Mouse (Mus musculus) stomach, embryonic 14.5 days (tissue): Measurements from ENCODE around the gene Sox5. TPM values are rescaled to one million over a fixed set of nuclear protein-coding genes. Genes with fewer than 3 reads are reported as not detected.

ENCODE experiments used
- ATAC-seq: fragments of 200-750 bp; cut with Nextera tagmentation; 2 replicates; pipeline ENCODE4 v1.8.0; 2017; ENCODE audit warnings: low read depth, moderate TSS enrichment; ENCODE audit not compliant: insufficient number of reproducible peaks, insufficient read depth, low FRiP score
- H3K27ac ChIP-seq: fragments of 300-500 bp; sonication (generic); 2 replicates; pipeline ENCODE4 v1.5.1; 2014; ENCODE audit warnings: mild to moderate bottlenecking, low read length, moderate library complexity, mixed read lengths
- H3K27me3 ChIP-seq: fragments of 300-500 bp; sonication (generic); 2 replicates; pipeline ENCODE4 v1.6.1; 2014; ENCODE audit warnings: low read length, control low read depth, mixed read lengths; ENCODE audit not compliant: control insufficient read depth, insufficient read depth
- H3K36me3 ChIP-seq: fragments of 300-500 bp; sonication (generic); 2 replicates; pipeline ENCODE4 v1.6.1; 2014; ENCODE audit warnings: mild to moderate bottlenecking, control low read depth, low read length, moderate library complexity, mixed read lengths; ENCODE audit not compliant: control insufficient read depth, insufficient read depth
- H3K4me1 ChIP-seq: fragments of 300-500 bp; sonication (generic); 2 replicates; pipeline ENCODE4 v1.6.1; 2014; ENCODE audit warnings: low read length, control low read depth, mixed read lengths; ENCODE audit not compliant: control insufficient read depth, insufficient read depth
- H3K4me2 ChIP-seq: fragments of 300-500 bp; sonication (generic); replicated peaks from 2 replicates; pipeline ENCODE4 v1.6.1; 2014; ENCODE audit warnings: low read depth, low read length, control low read depth
- H3K4me3 ChIP-seq: fragments of 300-500 bp; sonication (generic); 2 replicates; pipeline ENCODE4 v1.5.1; 2014; ENCODE audit warnings: low read depth, low read length, control low read depth
- H3K9ac ChIP-seq: fragments of 300-500 bp; sonication (generic); replicated peaks from 2 replicates; pipeline ENCODE4 v1.6.1; 2014; ENCODE audit warnings: low read depth, mild to moderate bottlenecking, control low read depth, low read length, moderate library complexity, mixed read lengths
- H3K9me3 ChIP-seq: fragments of 300-500 bp; sonication (generic); 2 replicates; pipeline ENCODE4 v1.6.1; 2016; ENCODE audit warnings: low read depth, low read length, control low read depth; ENCODE audit not compliant: control insufficient read depth
- WGBS: fragments of 180-500 bp; shearing (Covaris S2); extraction: QIAGEN DNeasy Blood & Tissue Kit; methylation state at CpG from one replicate; pipeline ENCODE4 v1.1.7; 2014; 5-methylcytosine and 5-hydroxymethylcytosine counted together
- polyA plus RNA-seq: library from polyadenylated mRNA; unstranded; fragments of >200 nt; fragmentation: Nextera tagmentation; extraction: Ambion mirVana; gene quantifications from 2 replicates; pipeline ENCODE4 v1.2.1, GENCODE M21; 2014

Sox5 gene
- polyA plus RNA-seq, 1 experiment from 2014 or later, result 30.3 TPM

DNA sequence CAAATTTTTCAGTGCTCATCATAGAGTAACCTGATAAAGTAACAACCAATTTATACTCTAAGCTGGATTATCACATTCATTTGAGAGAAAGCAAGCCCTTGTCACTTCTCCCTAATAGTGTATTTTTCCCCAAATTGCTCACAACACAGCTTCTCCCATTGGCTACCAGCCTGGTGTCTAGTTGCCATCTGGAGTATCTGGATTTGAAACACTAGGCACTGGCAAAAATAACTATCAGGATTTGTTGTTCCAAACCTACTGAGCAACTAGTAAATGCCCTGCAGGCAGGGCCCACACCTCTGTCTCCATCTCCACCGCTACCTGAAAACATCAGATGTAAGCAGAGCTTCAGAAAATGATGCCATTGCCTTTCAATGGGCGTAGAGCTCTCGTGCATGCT lies 869.5 kb downstream of the Sox5 start:
- no peak for ATAC-seq
- Histone ChIP-seq H3K4me1 (no peaks in the 10 kb centered on the region), H3K9ac (no peak overlapping the region), H3K27ac (no peak overlapping the region), H3K36me3 (no peaks in the 10 kb centered on the region), H3K4me2 (no peak overlapping the region), H3K9me3 (no peaks in the 10 kb centered on the region), H3K27me3 (no peaks in the 10 kb centered on the region), H3K4me3 (no peak overlapping the region)
- WGBS, result 91% methylated on average over 3 of the region's 3 CpGs

DNA sequence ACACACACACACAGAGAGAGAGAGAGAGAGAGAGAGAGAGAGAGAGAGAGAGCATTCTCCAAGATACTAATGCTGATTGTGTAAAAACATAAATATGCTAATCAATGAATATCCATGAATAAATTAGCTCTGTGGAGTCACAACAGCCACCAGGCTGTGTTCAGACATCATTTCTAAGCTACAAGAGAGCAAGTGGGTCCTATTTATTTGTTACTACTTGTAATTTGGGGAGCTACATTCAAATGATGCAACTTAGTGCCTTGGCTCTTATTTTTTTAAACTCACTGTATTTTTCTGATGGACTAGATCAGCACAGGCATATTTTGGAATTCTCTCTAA lies 877.1 kb downstream of the Sox5 start:
- Histone ChIP-seq H3K36me3 (no peaks in the 10 kb centered on the region), H3K4me2 (no peak overlapping the region), H3K4me3 (no peak overlapping the region), H3K9ac (no peak overlapping the region), H3K9me3 (no peaks in the 10 kb centered on the region), H3K4me1 (no peaks in the 10 kb centered on the region), H3K27ac (no peak overlapping the region), H3K27me3 (no peaks in the 10 kb centered on the region)
- no peak for ATAC-seq

DNA sequence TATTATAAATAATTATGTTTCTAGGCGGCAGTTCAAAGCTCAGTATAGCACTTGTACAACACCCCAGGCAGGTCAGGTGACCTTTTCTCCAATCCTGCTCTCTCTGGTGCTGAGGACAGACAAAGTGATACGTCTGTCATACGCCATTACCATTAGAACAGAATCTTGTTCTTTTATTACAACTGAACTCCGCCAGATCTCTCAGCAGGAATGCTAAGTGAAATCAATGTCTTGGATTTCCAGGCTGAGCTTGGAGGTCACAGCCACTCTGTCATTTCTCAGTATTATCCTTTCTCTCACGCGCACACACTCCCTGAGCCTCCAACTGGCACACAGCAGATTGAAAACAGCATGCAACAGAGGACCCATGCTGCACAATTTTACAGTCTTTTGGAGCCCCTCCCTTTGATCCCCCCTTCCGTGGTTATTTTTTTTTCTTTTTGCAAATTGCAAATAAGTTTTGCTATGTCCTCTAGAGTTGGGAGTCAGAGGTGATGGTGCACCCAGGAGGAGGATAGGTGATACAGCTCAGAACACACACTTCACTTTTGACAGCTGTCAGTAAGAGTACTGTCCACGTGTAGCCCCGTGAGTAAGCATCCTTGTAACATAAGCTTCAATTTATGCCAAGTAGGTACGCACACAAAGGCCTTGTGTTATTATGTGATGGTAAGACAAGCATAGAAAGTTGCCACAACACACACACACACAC lies 877.6 kb downstream of the Sox5 start:
- Histone ChIP-seq H3K4me3 (no peak overlapping the region), H3K9ac (no peak overlapping the region), H3K27ac (no peak overlapping the region), H3K4me1 (no peaks in the 10 kb centered on the region), H3K36me3 (no peaks in the 10 kb centered on the region), H3K4me2 (no peak overlapping the region), H3K27me3 (no peaks in the 10 kb centered on the region), H3K9me3 (no peaks in the 10 kb centered on the region)
- WGBS, result 72% methylated on average over 10 of the region's 10 CpGs
- no peak for ATAC-seq

DNA sequence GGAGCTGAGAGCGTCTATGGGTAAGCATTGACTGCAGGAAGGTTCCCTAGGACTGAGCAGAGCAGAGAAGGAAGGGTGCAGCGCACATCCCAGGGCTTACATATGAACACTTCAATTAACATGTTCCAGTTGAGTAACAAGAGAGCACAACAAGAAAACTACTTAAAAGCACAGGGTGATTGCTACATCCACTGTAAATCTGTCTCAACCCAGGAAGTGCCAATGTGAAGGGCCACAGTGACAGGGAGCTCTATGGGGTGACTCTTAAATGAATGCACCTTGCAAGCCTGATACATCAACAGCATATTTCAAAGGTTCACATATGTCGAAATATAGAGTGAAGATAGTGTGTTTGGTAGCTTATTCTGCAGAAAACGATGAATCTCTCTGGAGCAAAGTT lies 880.9 kb downstream of the Sox5 start:
- no peaks in the 10 kb centered on the region for H3K36me3 ChIP-seq
- 94% methylated on average over 4 of the region's 4 CpGs for WGBS
- no peak for ATAC-seq

DNA sequence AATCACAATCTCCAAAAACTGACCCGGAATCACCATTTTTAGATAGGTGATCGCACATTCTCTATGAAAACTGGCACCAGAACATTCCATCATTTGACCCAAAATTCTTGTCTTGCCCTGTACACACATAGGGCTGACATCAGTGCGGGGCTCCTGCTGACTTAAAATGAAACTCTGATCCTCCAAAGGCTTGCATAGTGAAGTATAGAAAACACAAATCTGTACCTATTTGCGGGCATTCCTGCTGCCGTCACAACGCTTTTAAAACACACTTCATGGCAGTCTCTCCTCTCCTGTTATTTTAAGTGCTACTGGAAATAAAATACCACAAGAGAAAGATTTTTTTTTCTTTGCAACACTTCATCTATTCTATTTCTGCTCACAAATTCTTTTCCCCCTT lies 886.7 kb downstream of the Sox5 start:
- Histone ChIP-seq H3K9me3 (no peaks in the 10 kb centered on the region), H3K27me3 (no peaks in the 10 kb centered on the region), H3K36me3 (no peaks in the 10 kb centered on the region), H3K4me1 (no peaks in the 10 kb centered on the region), H3K4me3 (no peak overlapping the region), H3K9ac (no peak overlapping the region), H3K27ac (no peak overlapping the region), H3K4me2 (no peak overlapping the region)
- no peak for ATAC-seq
- WGBS, result 92% methylated on average over 6 of the region's 6 CpGs

More for the DNA sequence above, 880.9 kb downstream of the Sox5 start:
- Histone ChIP-seq H3K4me3 (no peak overlapping the region), H3K27ac (no peak overlapping the region), H3K27me3 (no peaks in the 10 kb centered on the region), H3K9me3 (no peaks in the 10 kb centered on the region), H3K4me2 (no peak overlapping the region), H3K4me1 (no peaks in the 10 kb centered on the region), H3K9ac (no peak overlapping the region)

DNA sequence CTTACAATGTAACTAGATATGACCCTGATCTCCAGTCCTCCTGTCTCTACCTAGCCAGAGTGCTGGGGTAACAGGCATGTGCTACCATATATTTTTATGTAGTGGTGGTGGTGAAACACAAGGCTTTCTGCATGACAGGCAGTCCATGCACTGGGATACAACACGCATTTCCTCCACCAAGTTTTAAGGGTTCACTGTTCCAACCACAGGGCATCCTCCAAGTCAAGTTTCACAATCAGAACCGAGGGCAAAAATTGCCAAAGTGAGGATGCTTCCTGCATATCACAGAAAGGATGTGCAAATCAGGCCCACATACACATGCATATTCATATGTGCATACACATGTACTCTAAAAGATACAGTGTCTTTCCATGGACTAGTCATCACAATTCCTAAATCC lies 888.9 kb downstream of the Sox5 start:
- 86% methylated on average over 2 of the region's 2 CpGs for WGBS
- no peak overlapping the region for H3K9ac ChIP-seq
- H3K27ac ChIP-seq, result no peak overlapping the region
- H3K4me2 ChIP-seq, result no peak overlapping the region
- H3K4me3 ChIP-seq, result no peak overlapping the region
- H3K9me3 ChIP-seq, result no peaks in the 10 kb centered on the region
- ATAC-seq, result no peak
- H3K27me3 ChIP-seq, result no peaks in the 10 kb centered on the region
- H3K4me1 ChIP-seq, result no peaks in the 10 kb centered on the region
- H3K36me3 ChIP-seq, result no peaks in the 10 kb centered on the region

DNA sequence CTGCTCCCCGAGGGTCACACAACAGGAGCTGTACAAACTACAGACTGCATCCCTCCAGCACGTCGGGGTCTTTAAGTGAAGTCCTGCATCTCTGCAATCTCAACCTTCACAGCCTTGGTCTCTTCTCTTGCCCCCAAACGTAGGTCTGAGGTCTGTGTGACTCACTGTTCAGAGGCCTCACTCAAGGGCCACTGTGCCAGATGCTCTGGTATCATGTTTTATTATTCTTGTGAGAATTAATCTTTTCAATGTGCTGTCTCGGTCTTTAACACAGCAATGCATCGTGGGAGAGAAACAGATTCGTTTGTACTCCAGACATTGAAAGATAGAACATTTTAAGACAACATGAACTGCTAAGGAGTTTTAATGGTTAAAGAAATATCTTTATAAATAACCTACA lies 893.2 kb downstream of the Sox5 start:
- Histone ChIP-seq H3K36me3 (no peaks in the 10 kb centered on the region), H3K27ac (no peak overlapping the region), H3K9me3 (no peaks in the 10 kb centered on the region), H3K4me2 (no peak overlapping the region), H3K4me1 (no peaks in the 10 kb centered on the region), H3K9ac (no peak overlapping the region), H3K4me3 (no peak overlapping the region), H3K27me3 (no peaks in the 10 kb centered on the region)
- WGBS, result 62% methylated on average over 7 of the region's 7 CpGs
- ATAC-seq, result no peak

DNA sequence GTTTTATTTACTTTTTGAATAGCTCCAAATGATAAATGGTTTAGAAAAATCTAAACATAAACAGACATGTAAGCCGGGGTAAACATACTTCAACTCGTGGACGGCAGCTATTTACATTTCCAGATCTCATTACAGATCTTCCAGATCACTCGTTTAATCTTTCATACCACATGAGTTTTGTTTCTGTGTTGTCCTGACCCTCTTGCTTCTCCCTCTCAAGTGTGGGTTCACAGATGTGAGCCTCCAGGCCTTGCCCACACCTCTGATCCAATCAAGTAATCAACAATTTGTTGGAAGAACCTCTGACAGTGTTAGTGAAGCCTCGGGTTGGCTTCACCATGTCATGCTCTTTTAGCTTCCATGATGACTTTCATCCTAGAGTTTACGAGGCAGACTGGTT lies 903.3 kb downstream of the Sox5 start:
- ATAC-seq, result no peak
- WGBS, result 27% methylated on average over 6 of the region's 6 CpGs

DNA sequence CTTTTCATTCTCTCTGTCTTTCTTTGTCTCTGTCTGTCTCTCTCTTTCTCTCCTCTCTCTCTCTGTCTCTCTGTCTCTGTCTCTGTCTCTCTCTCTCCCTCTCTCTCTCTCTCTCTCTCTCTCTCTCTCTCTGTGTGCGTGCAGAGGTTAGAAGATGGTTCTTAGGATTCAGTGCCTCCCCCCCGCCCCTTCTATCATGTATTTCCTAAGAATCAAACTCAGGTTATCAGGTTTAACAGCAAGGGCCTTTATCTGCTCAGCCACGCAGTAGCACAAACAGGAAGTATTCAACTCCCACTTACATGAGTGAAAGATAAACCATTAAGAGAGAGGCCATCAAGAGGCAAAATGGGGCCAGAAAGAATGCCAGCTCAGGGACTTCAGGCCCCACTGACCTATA lies 913.0 kb downstream of the Sox5 start:
- ATAC-seq, result no peak
- H3K9ac ChIP-seq, result no peak overlapping the region
- no peak overlapping the region for H3K4me2 ChIP-seq
- WGBS, result 74% methylated on average over 3 of the region's 3 CpGs
- H3K36me3 ChIP-seq, result no peaks in the 10 kb centered on the region
- no peaks in the 10 kb centered on the region for H3K9me3 ChIP-seq
- 0 out of 2 replicates have a peak, but pooled peaks cover 1% of the 10 kb centered on the region for H3K4me1 ChIP-seq
- H3K27me3 ChIP-seq, result no peaks in the 10 kb centered on the region
- H3K27ac ChIP-seq, result no peak overlapping the region
- no peak overlapping the region for H3K4me3 ChIP-seq

More for the DNA sequence above, 903.3 kb downstream of the Sox5 start:
- Histone ChIP-seq H3K4me2 (no peak overlapping the region), H3K9me3 (no peaks in the 10 kb centered on the region), H3K4me3 (no peak overlapping the region), H3K27me3 (no peaks in the 10 kb centered on the region), H3K9ac (no peak overlapping the region), H3K4me1 (no peaks in the 10 kb centered on the region), H3K27ac (no peak overlapping the region), H3K36me3 (no peaks in the 10 kb centered on the region)
